Mouse (Mus musculus): ENCODE results near the gene Lmna. TPM values are rescaled to one million over a fixed set of nuclear protein-coding genes. Genes with fewer than 3 reads are reported as not detected.

Lmna gene
- polyA plus RNA-seq (2015; fragmentation: Nextera tagmentation; extraction: Ambion mirVana): 92.5 and 96.5 TPM in 2 replicates

- under 1% methylated on average over 31 of the region's 31 CpGs for WGBS
- H3K4me2 ChIP-seq (replicated peaks; ENCODE audit: low read depth): peak within 1 kb of the TSS; percentile 65
- H3K27ac ChIP-seq (ENCODE audit: low read depth, low read length): peak within 1 kb of the TSS; percentile 80
- peak; percentile 93 for ATAC-seq
- peak within 1 kb of the TSS; percentile 28 for H3K9ac ChIP-seq (ENCODE audit: low read depth, low read length)
- peak within 1 kb of the TSS; percentile 29 for H3K4me3 ChIP-seq (ENCODE audit: low read depth, low read length)
- H3K4me1 ChIP-seq (replicated peaks; ENCODE audit: control insufficient read depth, insufficient read depth, low read length): peaks cover 18% of the 10 kb centered on the region
- no peaks in the 10 kb centered on the region for H3K9me3 ChIP-seq (ENCODE audit: control insufficient read depth)
- H3K27me3 ChIP-seq (replicated peaks; ENCODE audit: control insufficient read depth, insufficient read depth, low read length): no peaks in the 10 kb centered on the region
- peak; percentile 74 for TF ChIP-seq CTCF (IDR thresholded peaks at IDR 0.05; ENCODE audit: low read depth)
- H3K36me3 ChIP-seq (ENCODE audit: control insufficient read depth, insufficient read depth): no peaks in the 10 kb centered on the region
Observed at GRCm38 (mm10) chr3:88509692-88510420, at the start of gene Lmna. Lmna (minus strand) TSS chr3:88509956.

GRCm38 (mm10) chr3:88556616-88557015 lies 46.9 kb upstream of the Lmna start:
- peaks cover 42% of the 10 kb centered on the region for H3K36me3 ChIP-seq (ENCODE audit: control insufficient read depth, insufficient read depth)
- 89% methylated on average over 8 of the region's 8 CpGs for WGBS
- ATAC-seq: no peak

GRCm38 (mm10) chr3:88555731-88556130 lies 46.0 kb upstream of the Lmna start:
- no peak overlapping the region for H3K27ac ChIP-seq (ENCODE audit: low read depth, low read length)
- peaks cover 42% of the 10 kb centered on the region for H3K36me3 ChIP-seq (ENCODE audit: control insufficient read depth, insufficient read depth)
- H3K4me3 ChIP-seq (ENCODE audit: low read depth, low read length): no peak overlapping the region
- no peaks in the 10 kb centered on the region for H3K4me1 ChIP-seq (replicated peaks; ENCODE audit: control insufficient read depth, insufficient read depth, low read length)
- no peaks in the 10 kb centered on the region for H3K27me3 ChIP-seq (replicated peaks; ENCODE audit: control insufficient read depth, insufficient read depth, low read length)
- no peak overlapping the region for H3K9ac ChIP-seq (ENCODE audit: low read depth, low read length)
- ATAC-seq: no peak
- 89% methylated on average over 6 of the region's 6 CpGs for WGBS
- TF ChIP-seq CTCF (IDR thresholded peaks at IDR 0.05; ENCODE audit: low read depth): no peak
- H3K9me3 ChIP-seq (ENCODE audit: control insufficient read depth): no peaks in the 10 kb centered on the region
- H3K4me2 ChIP-seq (replicated peaks; ENCODE audit: low read depth): no peak overlapping the region

More at GRCm38 (mm10) chr3:88556616-88557015, 46.9 kb upstream of the Lmna start:
- H3K9ac ChIP-seq (ENCODE audit: low read depth, low read length): no peak overlapping the region
- H3K27me3 ChIP-seq (replicated peaks; ENCODE audit: control insufficient read depth, insufficient read depth, low read length): no peaks in the 10 kb centered on the region
- H3K4me3 ChIP-seq (ENCODE audit: low read depth, low read length): no peak overlapping the region
- no peaks in the 10 kb centered on the region for H3K4me1 ChIP-seq (replicated peaks; ENCODE audit: control insufficient read depth, insufficient read depth, low read length)
- no peaks in the 10 kb centered on the region for H3K9me3 ChIP-seq (ENCODE audit: control insufficient read depth)
- no peak for TF ChIP-seq CTCF (IDR thresholded peaks at IDR 0.05; ENCODE audit: low read depth)
- no peak overlapping the region for H3K27ac ChIP-seq (ENCODE audit: low read depth, low read length)
- H3K4me2 ChIP-seq (replicated peaks; ENCODE audit: low read depth): no peak overlapping the region

- no peak for ATAC-seq
- Histone ChIP-seq H3K27ac (ENCODE audit: low read depth, low read length) (no peak overlapping the region), H3K9me3 (ENCODE audit: control insufficient read depth) (no peaks in the 10 kb centered on the region), H3K4me1 (replicated peaks; ENCODE audit: control insufficient read depth, insufficient read depth, low read length) (no peaks in the 10 kb centered on the region), H3K9ac (ENCODE audit: low read depth, low read length) (no peak overlapping the region), H3K4me3 (ENCODE audit: low read depth, low read length) (no peak overlapping the region), H3K4me2 (replicated peaks; ENCODE audit: low read depth) (no peak overlapping the region), H3K27me3 (replicated peaks; ENCODE audit: control insufficient read depth, insufficient read depth, low read length) (no peaks in the 10 kb centered on the region), H3K36me3 (ENCODE audit: control insufficient read depth, insufficient read depth) (peaks cover 40% of the 10 kb centered on the region)
- 87% methylated on average over 5 of the region's 5 CpGs for WGBS
- no peak for TF ChIP-seq CTCF (IDR thresholded peaks at IDR 0.05; ENCODE audit: low read depth)
Observed at GRCm38 (mm10) chr3:88555069-88555605, 45.4 kb upstream of the Lmna start.

- peaks cover 29% of the 10 kb centered on the region for H3K36me3 ChIP-seq (ENCODE audit: control insufficient read depth, insufficient read depth)
- ATAC-seq: peak; percentile 13; the same call in 1 of the 2 replicates
- peak; percentile 45; the same call in 1 of the 2 replicates for TF ChIP-seq CTCF (IDR thresholded peaks at IDR 0.05; ENCODE audit: low read depth)
- WGBS: 1% methylated on average over 40 of the region's 41 CpGs
- H3K27ac ChIP-seq (ENCODE audit: low read depth, low read length): peak overlapping the region; percentile 91
- H3K4me2 ChIP-seq (replicated peaks; ENCODE audit: low read depth): peak overlapping the region; percentile 93
- no peaks in the 10 kb centered on the region for H3K27me3 ChIP-seq (replicated peaks; ENCODE audit: control insufficient read depth, insufficient read depth, low read length)
- peak overlapping the region; percentile 83 for H3K4me3 ChIP-seq (ENCODE audit: low read depth, low read length)
- no peaks in the 10 kb centered on the region for H3K4me1 ChIP-seq (replicated peaks; ENCODE audit: control insufficient read depth, insufficient read depth, low read length)
- no peaks in the 10 kb centered on the region for H3K9me3 ChIP-seq (ENCODE audit: control insufficient read depth)
- H3K9ac ChIP-seq (ENCODE audit: low read depth, low read length): peak overlapping the region; percentile 85
Observed at GRCm38 (mm10) chr3:88553880-88554586, 44.3 kb upstream of the Lmna start.

GRCm38 (mm10) chr3:88553525-88553879 lies 43.7 kb upstream of the Lmna start, which contains the start of gene Ubqln4:
Ubqln4 (plus strand) TSS chr3:88553758.
- Histone ChIP-seq H3K36me3 (ENCODE audit: control insufficient read depth, insufficient read depth) (peaks cover 24% of the 10 kb centered on the region), H3K4me3 (ENCODE audit: low read depth, low read length) (peak within 1 kb of the TSS; percentile 83), H3K9ac (ENCODE audit: low read depth, low read length) (peak within 1 kb of the TSS; percentile 85), H3K27ac (ENCODE audit: low read depth, low read length) (peak within 1 kb of the TSS; percentile 91), H3K4me1 (replicated peaks; ENCODE audit: control insufficient read depth, insufficient read depth, low read length) (no peaks in the 10 kb centered on the region), H3K9me3 (ENCODE audit: control insufficient read depth) (no peaks in the 10 kb centered on the region), H3K27me3 (replicated peaks; ENCODE audit: control insufficient read depth, insufficient read depth, low read length) (no peaks in the 10 kb centered on the region), H3K4me2 (replicated peaks; ENCODE audit: low read depth) (peak within 1 kb of the TSS; percentile 93)
- WGBS: under 1% methylated on average over 26 of the region's 37 CpGs
- peak; percentile 87 for TF ChIP-seq CTCF (IDR thresholded peaks at IDR 0.05; ENCODE audit: low read depth)
- ATAC-seq: peak; percentile 81
